Mouse (Mus musculus): ENCODE measurements around the gene Rasal2. TPM values are rescaled to one million over a fixed set of nuclear protein-coding genes. Genes with fewer than 3 reads are reported as not detected.

Rasal2 gene
- polyA plus RNA-seq, 1 experiment from 2014 or later, result 3.9 TPM

Other genes with a start within 250 kb of the Rasal2 start
- gene Cryzl2, start 46.0 kb upstream of the Rasal2 start, polyA plus RNA-seq (2015; fragmentation: Nextera tagmentation; extraction: Ambion mirVana), result 10.1 and 10.5 TPM in 2 replicates
- gene Sec16b, start 94.1 kb upstream of the Rasal2 start, polyA plus RNA-seq (2015; fragmentation: Nextera tagmentation; extraction: Ambion mirVana), result 0.29 and 0.44 TPM in 2 replicates